In the genomic region with DNA sequence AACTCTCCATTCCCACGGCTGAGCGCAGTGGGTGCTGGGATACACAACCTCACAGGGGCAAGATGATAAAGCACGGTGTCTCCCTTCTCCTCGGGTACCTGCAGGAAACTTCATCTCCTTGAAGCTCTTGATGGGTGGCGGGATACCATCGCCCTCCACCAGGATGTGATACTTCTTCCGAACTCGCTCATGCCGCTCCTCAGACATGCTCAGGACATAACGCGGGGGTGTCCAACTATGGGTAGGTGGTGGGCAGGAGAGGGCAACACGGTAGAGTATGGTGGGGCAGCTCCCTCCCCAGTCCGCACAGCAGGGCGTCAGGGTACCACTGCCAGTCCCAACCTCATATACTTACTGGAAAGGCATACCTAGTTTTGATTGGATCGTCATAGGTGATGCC, we compare ENCODE assay signal across 8 mouse cellular contexts. TPM values are rescaled to one million over a fixed set of nuclear protein-coding genes. Genes with fewer than 3 reads are reported as not detected.
A peak's percentile ranks its signal among the peaks of the same experiment; 100 is the strongest.
DNase-seq lines count a peak whose midpoint lies in the region; ATAC-seq lines count a peak whose summit lies in the region.

No protein-coding gene starts in this region.

- WGBS in kidney, embryonic 16.5 days: 88% methylated on average over 15 of the region's 15 CpGs
- WGBS in embryonic facial prominence, embryonic 14.5 days: 92% methylated on average over 15 of the region's 15 CpGs
- 92% methylated on average over 15 of the region's 15 CpGs for WGBS in intestine, embryonic 15.5 days
- 93% methylated on average over 15 of the region's 15 CpGs for WGBS in neural tube, embryonic 12.5 days

- no peak for DNase-seq in kidney, postnatal 25 days
- no peak for DNase-seq in embryonic facial prominence, embryonic 14.5 days (ENCODE audit: low spot score)
- DNase-seq in adrenal gland, postnatal 4 days (ENCODE audit: low spot score in 2 of 2): no peak
- no peak for DNase-seq in Muller cell, postnatal 12 days (ENCODE audit: inconsistent ontology term)

- peak overlapping the region; percentile 92 for H3K4me3 ChIP-seq in kidney, embryonic 16.5 days (ENCODE audit: low read length)
- peak overlapping the region; percentile 82 for H3K4me3 ChIP-seq in embryonic facial prominence, embryonic 14.5 days (ENCODE audit: low read depth, low read length)
- peak overlapping the region; percentile 94 for H3K4me3 ChIP-seq in intestine, embryonic 15.5 days (replicated peaks)
- H3K4me3 ChIP-seq in neural tube, embryonic 12.5 days: peak overlapping the region; percentile 83; the same call in 1 of the 2 replicates

- H3K9ac ChIP-seq in kidney, embryonic 16.5 days (replicated peaks; ENCODE audit: low read length): peak overlapping the region; percentile 88; the same call in 1 of the 2 replicates
- H3K9ac ChIP-seq in embryonic facial prominence, embryonic 14.5 days (ENCODE audit: low read depth, low read length): peak overlapping the region; percentile 78; the same call in 1 of the 2 replicates
- H3K9ac ChIP-seq in intestine, embryonic 15.5 days: no peak overlapping the region
- H3K9ac ChIP-seq in neural tube, embryonic 12.5 days: peak overlapping the region; percentile 83; the same call in 1 of the 2 replicates

- H3K9me3 ChIP-seq in kidney, embryonic 16.5 days (ENCODE audit: low read length): no peaks in the 10 kb centered on the region
- H3K9me3 ChIP-seq in embryonic facial prominence, embryonic 14.5 days (ENCODE audit: control insufficient read depth, low read length): no peaks in the 10 kb centered on the region
- H3K9me3 ChIP-seq in intestine, embryonic 15.5 days: no peaks in the 10 kb centered on the region
- H3K9me3 ChIP-seq in neural tube, embryonic 12.5 days: no peaks in the 10 kb centered on the region

- ATAC-seq in kidney, embryonic 16.5 days (ENCODE audit: low FRiP score, low TSS enrichment): no peak
- no peak for ATAC-seq in embryonic facial prominence, embryonic 14.5 days (ENCODE audit: low read depth)
- no peak for ATAC-seq in intestine, embryonic 15.5 days
- no peak for ATAC-seq in neural tube, embryonic 12.5 days (ENCODE audit: low FRiP score, low read depth)
- ATAC-seq in inflammation-experienced regulatory T-cells, adult 6 months: no peak

- peak overlapping the region; percentile 94 for H3K4me2 ChIP-seq in kidney, embryonic 16.5 days (replicated peaks; ENCODE audit: low read depth, low read length)
- peak overlapping the region; percentile 93 for H3K4me2 ChIP-seq in embryonic facial prominence, embryonic 14.5 days (ENCODE audit: low read depth, low read length)
- peak overlapping the region; percentile 87 for H3K4me2 ChIP-seq in intestine, embryonic 15.5 days (replicated peaks)
- H3K4me2 ChIP-seq in neural tube, embryonic 12.5 days (replicated peaks): peak overlapping the region; percentile 97

- H3K27ac ChIP-seq in kidney, embryonic 16.5 days (ENCODE audit: low read length): no peak overlapping the region
- no peak overlapping the region for H3K27ac ChIP-seq in embryonic facial prominence, embryonic 14.5 days (replicated peaks; ENCODE audit: low read depth, low read length)
- no peak overlapping the region for H3K27ac ChIP-seq in intestine, embryonic 15.5 days
- H3K27ac ChIP-seq in neural tube, embryonic 12.5 days: no peak overlapping the region

- H3K27me3 ChIP-seq in kidney, embryonic 16.5 days (ENCODE audit: insufficient read depth, low read length): no peaks in the 10 kb centered on the region
- no peaks in the 10 kb centered on the region for H3K27me3 ChIP-seq in embryonic facial prominence, embryonic 14.5 days (replicated peaks; ENCODE audit: control insufficient read depth, insufficient read depth, low read length)
- H3K27me3 ChIP-seq in intestine, embryonic 15.5 days (replicated peaks): no peaks in the 10 kb centered on the region
- no peaks in the 10 kb centered on the region for H3K27me3 ChIP-seq in neural tube, embryonic 12.5 days (replicated peaks)

- peaks cover 10% of the 10 kb centered on the region for H3K4me1 ChIP-seq in kidney, embryonic 16.5 days (ENCODE audit: insufficient read depth, low read length)
- H3K4me1 ChIP-seq in embryonic facial prominence, embryonic 14.5 days (ENCODE audit: control insufficient read depth, insufficient read depth, low read length): peaks cover 9% of the 10 kb centered on the region
- peaks cover 8% of the 10 kb centered on the region for H3K4me1 ChIP-seq in intestine, embryonic 15.5 days (replicated peaks)
- peaks cover 13% of the 10 kb centered on the region for H3K4me1 ChIP-seq in neural tube, embryonic 12.5 days

- H3K36me3 ChIP-seq in kidney, embryonic 16.5 days (ENCODE audit: insufficient read depth, low read length): peaks cover 59% of the 10 kb centered on the region
- peaks cover 64% of the 10 kb centered on the region for H3K36me3 ChIP-seq in embryonic facial prominence, embryonic 14.5 days (ENCODE audit: control insufficient read depth, insufficient read depth, low read length)
- H3K36me3 ChIP-seq in intestine, embryonic 15.5 days: peaks cover 44% of the 10 kb centered on the region
- peaks cover 64% of the 10 kb centered on the region for H3K36me3 ChIP-seq in neural tube, embryonic 12.5 days

RNA-seq across cellular contexts. Expression of a gene that starts 1.3 kb away (rescaled TPM):
- 89.1 and 91.6 TPM in 2 replicates for polyA plus RNA-seq in kidney, embryonic 16.5 days (2015; fragmentation: Nextera tagmentation; extraction: Ambion mirVana)
- polyA plus RNA-seq in embryonic facial prominence, embryonic 14.5 days (2014; fragmentation: Nextera tagmentation; extraction: Ambion mirVana): 56.6 and 69.5 TPM in 2 replicates
- 50.9 and 51.0 TPM in 2 replicates for polyA plus RNA-seq in intestine, embryonic 15.5 days (2015; fragmentation: Nextera tagmentation; extraction: Ambion mirVana)
- 64.1 and 64.4 TPM in 2 replicates for polyA plus RNA-seq in neural tube, embryonic 12.5 days (2016; fragmentation: Nextera tagmentation; extraction: Ambion mirVana)
- total RNA-seq in adrenal gland, postnatal 4 days (2021): 10 to 100 TPM; 54.0 to 57.4 TPM
- 10 to 100 TPM; 41.7 to 61.0 (median 54.6) TPM for polyA plus RNA-seq in inflammation-experienced regulatory T-cells, adult 6 months (2017; shearing (Covaris generic))

RNA-seq across cellular contexts. Expression of a gene that starts 6.1 kb away (rescaled TPM):
- polyA plus RNA-seq in kidney, embryonic 16.5 days (2015; fragmentation: Nextera tagmentation; extraction: Ambion mirVana): 2.5 TPM in 2 replicates
- polyA plus RNA-seq in embryonic facial prominence, embryonic 14.5 days (2014; fragmentation: Nextera tagmentation; extraction: Ambion mirVana): 2.5 and 3.8 TPM in 2 replicates
- polyA plus RNA-seq in intestine, embryonic 15.5 days (2015; fragmentation: Nextera tagmentation; extraction: Ambion mirVana): 3.1 and 3.6 TPM in 2 replicates
- polyA plus RNA-seq in neural tube, embryonic 12.5 days (2016; fragmentation: Nextera tagmentation; extraction: Ambion mirVana): 3.7 and 4.3 TPM in 2 replicates
- total RNA-seq in adrenal gland, postnatal 4 days (2021): 1 to 10 TPM; 2.6 to 4.7 TPM
- polyA plus RNA-seq in inflammation-experienced regulatory T-cells, adult 6 months (2017; shearing (Covaris generic)): 1 to 10 TPM in 2 of 3 experiments, under 1 TPM in 1; 0.93 to 1.1 (median 1.1) TPM

RNA-seq across cellular contexts. Expression of a gene that starts 21.7 kb away (rescaled TPM):
- 162 and 169 TPM in 2 replicates for polyA plus RNA-seq in kidney, embryonic 16.5 days (2015; fragmentation: Nextera tagmentation; extraction: Ambion mirVana)
- 194 and 204 TPM in 2 replicates for polyA plus RNA-seq in embryonic facial prominence, embryonic 14.5 days (2014; fragmentation: Nextera tagmentation; extraction: Ambion mirVana)
- polyA plus RNA-seq in intestine, embryonic 15.5 days (2015; fragmentation: Nextera tagmentation; extraction: Ambion mirVana): 187 and 195 TPM in 2 replicates
- polyA plus RNA-seq in neural tube, embryonic 12.5 days (2016; fragmentation: Nextera tagmentation; extraction: Ambion mirVana): 158 and 166 TPM in 2 replicates
- 10 to 100 TPM; 44.5 to 47.1 TPM for total RNA-seq in adrenal gland, postnatal 4 days (2021)
- 10 to 100 TPM; 13.2 to 15.7 (median 13.5) TPM for polyA plus RNA-seq in inflammation-experienced regulatory T-cells, adult 6 months (2017; shearing (Covaris generic))

RNA-seq across cellular contexts. Expression of a gene that starts 35.7 kb away (rescaled TPM):
- 40.2 and 41.2 TPM in 2 replicates for polyA plus RNA-seq in kidney, embryonic 16.5 days (2015; fragmentation: Nextera tagmentation; extraction: Ambion mirVana)
- 30.5 and 32.1 TPM in 2 replicates for polyA plus RNA-seq in embryonic facial prominence, embryonic 14.5 days (2014; fragmentation: Nextera tagmentation; extraction: Ambion mirVana)
- polyA plus RNA-seq in intestine, embryonic 15.5 days (2015; fragmentation: Nextera tagmentation; extraction: Ambion mirVana): 22.9 and 23.5 TPM in 2 replicates
- polyA plus RNA-seq in neural tube, embryonic 12.5 days (2016; fragmentation: Nextera tagmentation; extraction: Ambion mirVana): 66.9 and 70.7 TPM in 2 replicates
- total RNA-seq in adrenal gland, postnatal 4 days (2021): 10 to 100 TPM; 61.6 to 76.7 TPM
- 10 to 100 TPM; 16.4 to 40.7 (median 37.3) TPM for polyA plus RNA-seq in inflammation-experienced regulatory T-cells, adult 6 months (2017; shearing (Covaris generic))

RNA-seq across cellular contexts. Expression of a gene that starts 38.3 kb away (rescaled TPM):
- 175 and 177 TPM in 2 replicates for polyA plus RNA-seq in kidney, embryonic 16.5 days (2015; fragmentation: Nextera tagmentation; extraction: Ambion mirVana)
- 66.2 and 85.4 TPM in 2 replicates for polyA plus RNA-seq in embryonic facial prominence, embryonic 14.5 days (2014; fragmentation: Nextera tagmentation; extraction: Ambion mirVana)
- 110 and 122 TPM in 2 replicates for polyA plus RNA-seq in intestine, embryonic 15.5 days (2015; fragmentation: Nextera tagmentation; extraction: Ambion mirVana)
- 109 and 111 TPM in 2 replicates for polyA plus RNA-seq in neural tube, embryonic 12.5 days (2016; fragmentation: Nextera tagmentation; extraction: Ambion mirVana)
- 100 to 1,000 TPM; 167 to 169 TPM for total RNA-seq in adrenal gland, postnatal 4 days (2021)
- polyA plus RNA-seq in inflammation-experienced regulatory T-cells, adult 6 months (2017; shearing (Covaris generic)): 100 to 1,000 TPM; 184 to 286 (median 269) TPM
